In genomic region chr16:34421473-34421872, GRCm38 (mm10) we compare ENCODE assay signal across 12 mouse cellular contexts.
DNase-seq lines count a peak whose midpoint lies in the region; ATAC-seq lines count a peak whose summit lies in the region.
"Had no signal": no experiment of that assay in that cellular context is flagged by ENCODE, and none has a peak within 500 bp of the region (broad histone marks: within the 10 kb centered on the region; RNA-seq: fewer than 3 reads in every experiment).

No protein-coding gene starts in this region.

- H3K4me3 ChIP-seq in midbrain, embryonic 10.5 days: no peak overlapping the region
- no peak overlapping the region for H3K4me3 ChIP-seq in midbrain, embryonic 14.5 days (replicated peaks; ENCODE audit: low read depth, low read length)
- no peak overlapping the region for H3K4me3 ChIP-seq in heart, embryonic 15.5 days
- no peak overlapping the region for H3K4me3 ChIP-seq in neural tube, embryonic 13.5 days
- H3K4me3 ChIP-seq: liver, embryonic 13.5 days had no signal

- peak; percentile 15 for DNase-seq in adrenal gland, postnatal 10 days
- DNase-seq in adrenal gland, adult 8-10 months: no peak
- DNase-seq in midbrain, embryonic 10.5 days (ENCODE audit: low spot score): peak; percentile 30
- DNase-seq in midbrain, embryonic 14.5 days: no peak
- no peak for DNase-seq in cerebellum, postnatal 36 days
- no peak for DNase-seq in urinary bladder, postnatal 10 days (ENCODE audit: low spot score)
- DNase-seq: gastrocnemius, postnatal 14 days; kidney, postnatal 36 days; liver, embryonic 13.5 days had no signal

- H3K27me3 ChIP-seq in midbrain, embryonic 10.5 days (ENCODE audit: low read depth, poor library complexity, severe bottlenecking): no peaks in the 10 kb centered on the region
- H3K27me3 ChIP-seq in midbrain, embryonic 14.5 days (ENCODE audit: control insufficient read depth, insufficient read depth, low read length): no peaks in the 10 kb centered on the region
- H3K27me3 ChIP-seq in heart, embryonic 15.5 days: no peaks in the 10 kb centered on the region
- no peaks in the 10 kb centered on the region for H3K27me3 ChIP-seq in neural tube, embryonic 13.5 days
- H3K27me3 ChIP-seq: liver, embryonic 13.5 days had no signal

- no peak overlapping the region for H3K4me2 ChIP-seq in midbrain, embryonic 14.5 days (ENCODE audit: low read length)
- peak overlapping the region; percentile 14 for H3K4me2 ChIP-seq in heart, embryonic 15.5 days
- H3K4me2 ChIP-seq in neural tube, embryonic 13.5 days: no peak overlapping the region
- H3K4me2 ChIP-seq: liver, embryonic 13.5 days had no signal

- no peaks in the 10 kb centered on the region for H3K9me3 ChIP-seq in midbrain, embryonic 10.5 days (replicated peaks)
- no peaks in the 10 kb centered on the region for H3K9me3 ChIP-seq in midbrain, embryonic 14.5 days (ENCODE audit: control insufficient read depth, low read length)
- no peaks in the 10 kb centered on the region for H3K9me3 ChIP-seq in heart, embryonic 15.5 days (replicated peaks)
- no peaks in the 10 kb centered on the region for H3K9me3 ChIP-seq in neural tube, embryonic 13.5 days
- H3K9me3 ChIP-seq: liver, embryonic 13.5 days had no signal

- peak overlapping the region; percentile 17; the same call in 1 of the 2 replicates for H3K27ac ChIP-seq in midbrain, embryonic 10.5 days (replicated peaks)
- no peak overlapping the region for H3K27ac ChIP-seq in midbrain, embryonic 14.5 days (replicated peaks; ENCODE audit: low read depth, low read length)
- peak overlapping the region; percentile 64 for H3K27ac ChIP-seq in heart, embryonic 15.5 days
- H3K27ac ChIP-seq in neural tube, embryonic 13.5 days (replicated peaks): 0 out of 2 replicates have a peak overlapping the region, but pooled peaks have one; percentile 9
- H3K27ac ChIP-seq: liver, embryonic 13.5 days had no signal

- H3K9ac ChIP-seq in midbrain, embryonic 14.5 days (replicated peaks; ENCODE audit: low read length): no peak overlapping the region
- H3K9ac ChIP-seq in heart, embryonic 15.5 days: no peak overlapping the region
- H3K9ac ChIP-seq in neural tube, embryonic 13.5 days: no peak overlapping the region
- H3K9ac ChIP-seq: liver, embryonic 13.5 days had no signal

- H3K4me1 ChIP-seq in midbrain, embryonic 10.5 days: peaks cover 56% of the 10 kb centered on the region
- H3K4me1 ChIP-seq in midbrain, embryonic 14.5 days (ENCODE audit: control insufficient read depth, insufficient read depth, low read length): peaks cover 35% of the 10 kb centered on the region
- H3K4me1 ChIP-seq in heart, embryonic 15.5 days (replicated peaks): peaks cover 33% of the 10 kb centered on the region
- peaks cover 61% of the 10 kb centered on the region for H3K4me1 ChIP-seq in neural tube, embryonic 13.5 days (replicated peaks)
- H3K4me1 ChIP-seq: liver, embryonic 13.5 days had no signal

- ATAC-seq in midbrain, embryonic 14.5 days (ENCODE audit: low FRiP score, low TSS enrichment): no peak
- ATAC-seq in heart, embryonic 15.5 days (replicated peaks; ENCODE audit: insufficient number of reproducible peaks, insufficient read depth, low FRiP score, low read depth): peak; percentile 78
- ATAC-seq in neural tube, embryonic 13.5 days (ENCODE audit: low read depth): no peak
- ATAC-seq: midbrain, embryonic 16.5 days had no signal

- no peaks in the 10 kb centered on the region for H3K36me3 ChIP-seq in midbrain, embryonic 10.5 days
- no peaks in the 10 kb centered on the region for H3K36me3 ChIP-seq in midbrain, embryonic 14.5 days (ENCODE audit: control insufficient read depth, insufficient read depth, low read length)
- H3K36me3 ChIP-seq in heart, embryonic 15.5 days: no peaks in the 10 kb centered on the region
- H3K36me3 ChIP-seq in neural tube, embryonic 13.5 days: no peaks in the 10 kb centered on the region
- H3K36me3 ChIP-seq: liver, embryonic 13.5 days had no signal

- 51% methylated on average over 6 of the region's 6 CpGs for WGBS in midbrain, embryonic 10.5 days
- 68% methylated on average over 6 of the region's 6 CpGs for WGBS in midbrain, embryonic 14.5 days
- 11% methylated on average over 6 of the region's 6 CpGs for WGBS in heart, embryonic 15.5 days
- 55% methylated on average over 6 of the region's 6 CpGs for WGBS in neural tube, embryonic 13.5 days

Comparison
In these comparisons a context has a peak if more than half of its experiments do, and no peak if none do; other contexts are left out.
1. DNase-seq: peak in adrenal gland, postnatal 10 days (single experiment) and midbrain, embryonic 10.5 days (single experiment); none in adrenal gland, adult 8-10 months (single experiment), midbrain, embryonic 14.5 days (single experiment), cerebellum, postnatal 36 days (0 of 2) and urinary bladder, postnatal 10 days (single experiment).